Mouse (Mus musculus): ENCODE data around the gene Ptprn2. TPM values are rescaled to one million over a fixed set of nuclear protein-coding genes. Genes with fewer than 3 reads are reported as not detected.

Ptprn2 gene
- polyA plus RNA-seq, 1 experiment from 2014 or later: 0.07 TPM

GRCm38 (mm10) chr12:116590076-116590475, 104.6 kb downstream of the Ptprn2 start:
- 89% methylated on average over 5 of the region's 5 CpGs for WGBS
- Histone ChIP-seq H3K9me3 (replicated peaks; ENCODE audit: control insufficient read depth, low read length) (no peaks in the 10 kb centered on the region), H3K4me2 (ENCODE audit: low read depth, low read length) (no peak overlapping the region)

GRCm38 (mm10) chr12:116594457-116594856, 108.9 kb downstream of the Ptprn2 start:
- ATAC-seq (replicated peaks; ENCODE audit: extremely low read depth, insufficient read depth, low FRiP score): no peak
- Histone ChIP-seq H3K4me3 (ENCODE audit: low read length) (no peak overlapping the region), H3K36me3 (ENCODE audit: control insufficient read depth, insufficient read depth) (no peaks in the 10 kb centered on the region), H3K9me3 (replicated peaks; ENCODE audit: control insufficient read depth, low read length) (no peaks in the 10 kb centered on the region), H3K9ac (ENCODE audit: low read length) (no peak overlapping the region), H3K4me2 (ENCODE audit: low read depth, low read length) (no peak overlapping the region), H3K4me1 (ENCODE audit: control insufficient read depth, insufficient read depth, low read length) (no peaks in the 10 kb centered on the region), H3K27me3 (ENCODE audit: control insufficient read depth, insufficient read depth, low read length) (no peaks in the 10 kb centered on the region), H3K27ac (ENCODE audit: low read length) (no peak overlapping the region)
- WGBS: 66% methylated on average over 8 of the region's 8 CpGs

More at GRCm38 (mm10) chr12:116590076-116590475, 104.6 kb downstream of the Ptprn2 start:
- Histone ChIP-seq H3K4me1 (ENCODE audit: control insufficient read depth, insufficient read depth, low read length) (no peaks in the 10 kb centered on the region), H3K36me3 (ENCODE audit: control insufficient read depth, insufficient read depth) (no peaks in the 10 kb centered on the region), H3K27me3 (ENCODE audit: control insufficient read depth, insufficient read depth, low read length) (no peaks in the 10 kb centered on the region), H3K4me3 (ENCODE audit: low read length) (no peak overlapping the region), H3K9ac (ENCODE audit: low read length) (no peak overlapping the region), H3K27ac (ENCODE audit: low read length) (no peak overlapping the region)
- no peak for ATAC-seq (replicated peaks; ENCODE audit: extremely low read depth, insufficient read depth, low FRiP score)

GRCm38 (mm10) chr12:116594866-116595610, 109.5 kb downstream of the Ptprn2 start:
- no peak overlapping the region for H3K27ac ChIP-seq (ENCODE audit: low read length)
- no peaks in the 10 kb centered on the region for H3K4me1 ChIP-seq (ENCODE audit: control insufficient read depth, insufficient read depth, low read length)
- no peak overlapping the region for H3K4me3 ChIP-seq (ENCODE audit: low read length)
- H3K9me3 ChIP-seq (replicated peaks; ENCODE audit: control insufficient read depth, low read length): no peaks in the 10 kb centered on the region
- H3K36me3 ChIP-seq (ENCODE audit: control insufficient read depth, insufficient read depth): no peaks in the 10 kb centered on the region
- no peak overlapping the region for H3K9ac ChIP-seq (ENCODE audit: low read length)
- H3K4me2 ChIP-seq (ENCODE audit: low read depth, low read length): no peak overlapping the region
- 85% methylated on average over 7 of the region's 7 CpGs for WGBS
- no peaks in the 10 kb centered on the region for H3K27me3 ChIP-seq (ENCODE audit: control insufficient read depth, insufficient read depth, low read length)
- no peak for ATAC-seq (replicated peaks; ENCODE audit: extremely low read depth, insufficient read depth, low FRiP score)

GRCm38 (mm10) chr12:116595727-116596126, 110.2 kb downstream of the Ptprn2 start:
- Histone ChIP-seq H3K27me3 (ENCODE audit: control insufficient read depth, insufficient read depth, low read length) (no peaks in the 10 kb centered on the region), H3K9me3 (replicated peaks; ENCODE audit: control insufficient read depth, low read length) (no peaks in the 10 kb centered on the region), H3K4me3 (ENCODE audit: low read length) (no peak overlapping the region), H3K36me3 (ENCODE audit: control insufficient read depth, insufficient read depth) (no peaks in the 10 kb centered on the region), H3K4me2 (ENCODE audit: low read depth, low read length) (no peak overlapping the region), H3K27ac (ENCODE audit: low read length) (no peak overlapping the region), H3K9ac (ENCODE audit: low read length) (no peak overlapping the region), H3K4me1 (ENCODE audit: control insufficient read depth, insufficient read depth, low read length) (no peaks in the 10 kb centered on the region)
- 87% methylated on average over 4 of the region's 4 CpGs for WGBS
- ATAC-seq (replicated peaks; ENCODE audit: extremely low read depth, insufficient read depth, low FRiP score): no peak

GRCm38 (mm10) chr12:116596993-116597392, 111.5 kb downstream of the Ptprn2 start:
- no peaks in the 10 kb centered on the region for H3K27me3 ChIP-seq (ENCODE audit: control insufficient read depth, insufficient read depth, low read length)
- no peaks in the 10 kb centered on the region for H3K9me3 ChIP-seq (replicated peaks; ENCODE audit: control insufficient read depth, low read length)
- H3K27ac ChIP-seq (ENCODE audit: low read length): no peak overlapping the region
- no peaks in the 10 kb centered on the region for H3K4me1 ChIP-seq (ENCODE audit: control insufficient read depth, insufficient read depth, low read length)
- H3K36me3 ChIP-seq (ENCODE audit: control insufficient read depth, insufficient read depth): no peaks in the 10 kb centered on the region
- ATAC-seq (replicated peaks; ENCODE audit: extremely low read depth, insufficient read depth, low FRiP score): no peak
- 84% methylated on average over 20 of the region's 20 CpGs for WGBS
- no peak overlapping the region for H3K9ac ChIP-seq (ENCODE audit: low read length)
- H3K4me3 ChIP-seq (ENCODE audit: low read length): no peak overlapping the region
- H3K4me2 ChIP-seq (ENCODE audit: low read depth, low read length): no peak overlapping the region

GRCm38 (mm10) chr12:116597670-116598069, 112.2 kb downstream of the Ptprn2 start:
- Histone ChIP-seq H3K36me3 (ENCODE audit: control insufficient read depth, insufficient read depth) (no peaks in the 10 kb centered on the region), H3K9ac (ENCODE audit: low read length) (no peak overlapping the region), H3K4me1 (ENCODE audit: control insufficient read depth, insufficient read depth, low read length) (no peaks in the 10 kb centered on the region), H3K27ac (ENCODE audit: low read length) (no peak overlapping the region), H3K27me3 (ENCODE audit: control insufficient read depth, insufficient read depth, low read length) (no peaks in the 10 kb centered on the region), H3K9me3 (replicated peaks; ENCODE audit: control insufficient read depth, low read length) (no peaks in the 10 kb centered on the region), H3K4me2 (ENCODE audit: low read depth, low read length) (no peak overlapping the region), H3K4me3 (ENCODE audit: low read length) (no peak overlapping the region)
- no peak for ATAC-seq (replicated peaks; ENCODE audit: extremely low read depth, insufficient read depth, low FRiP score)
- 78% methylated on average over 5 of the region's 5 CpGs for WGBS

- Histone ChIP-seq H3K36me3 (ENCODE audit: control insufficient read depth, insufficient read depth) (no peaks in the 10 kb centered on the region), H3K4me2 (ENCODE audit: low read depth, low read length) (no peak overlapping the region), H3K4me1 (ENCODE audit: control insufficient read depth, insufficient read depth, low read length) (no peaks in the 10 kb centered on the region), H3K27me3 (ENCODE audit: control insufficient read depth, insufficient read depth, low read length) (no peaks in the 10 kb centered on the region), H3K9me3 (replicated peaks; ENCODE audit: control insufficient read depth, low read length) (no peaks in the 10 kb centered on the region), H3K4me3 (ENCODE audit: low read length) (no peak overlapping the region), H3K9ac (ENCODE audit: low read length) (no peak overlapping the region), H3K27ac (ENCODE audit: low read length) (no peak overlapping the region)
- ATAC-seq (replicated peaks; ENCODE audit: extremely low read depth, insufficient read depth, low FRiP score): no peak
- WGBS: 65% methylated on average over 8 of the region's 8 CpGs
Observed at GRCm38 (mm10) chr12:116598123-116599005, 112.8 kb downstream of the Ptprn2 start.

GRCm38 (mm10) chr12:116599537-116599936, 114.0 kb downstream of the Ptprn2 start:
- Histone ChIP-seq H3K4me1 (ENCODE audit: control insufficient read depth, insufficient read depth, low read length) (no peaks in the 10 kb centered on the region), H3K36me3 (ENCODE audit: control insufficient read depth, insufficient read depth) (no peaks in the 10 kb centered on the region), H3K9ac (ENCODE audit: low read length) (no peak overlapping the region), H3K27me3 (ENCODE audit: control insufficient read depth, insufficient read depth, low read length) (no peaks in the 10 kb centered on the region), H3K4me2 (ENCODE audit: low read depth, low read length) (no peak overlapping the region), H3K27ac (ENCODE audit: low read length) (no peak overlapping the region), H3K4me3 (ENCODE audit: low read length) (no peak overlapping the region), H3K9me3 (replicated peaks; ENCODE audit: control insufficient read depth, low read length) (no peaks in the 10 kb centered on the region)
- no peak for ATAC-seq (replicated peaks; ENCODE audit: extremely low read depth, insufficient read depth, low FRiP score)
- WGBS: 81% methylated on average over 1 of the region's 1 CpGs

- Histone ChIP-seq H3K4me1 (ENCODE audit: control insufficient read depth, insufficient read depth, low read length) (no peaks in the 10 kb centered on the region), H3K27ac (ENCODE audit: low read length) (no peak overlapping the region), H3K9ac (ENCODE audit: low read length) (no peak overlapping the region), H3K4me2 (ENCODE audit: low read depth, low read length) (no peak overlapping the region), H3K4me3 (ENCODE audit: low read length) (no peak overlapping the region), H3K36me3 (ENCODE audit: control insufficient read depth, insufficient read depth) (no peaks in the 10 kb centered on the region), H3K9me3 (replicated peaks; ENCODE audit: control insufficient read depth, low read length) (no peaks in the 10 kb centered on the region), H3K27me3 (ENCODE audit: control insufficient read depth, insufficient read depth, low read length) (no peaks in the 10 kb centered on the region)
- no peak for ATAC-seq (replicated peaks; ENCODE audit: extremely low read depth, insufficient read depth, low FRiP score)
- WGBS: 80% methylated on average over 6 of the region's 6 CpGs
Observed at GRCm38 (mm10) chr12:116600054-116600453, 114.5 kb downstream of the Ptprn2 start.

All from heart, embryonic 16.5 days (tissue).